Mouse (Mus musculus) liver, adult (tissue): ENCODE data around the gene Gm20388.

ENCODE experiments used
- GATA4 ChIP-seq: IDR thresholded peaks from 2 replicates; pipeline ENCODE4 v1.6.1; 2014; ENCODE audit warnings: mild to moderate bottlenecking, low read length; ENCODE audit not compliant: insufficient replicate concordance

Gene Gm20388

GRCm38 (mm10) chr8:124252533-124252950 lies 4341.9 kb downstream of the Gm20388 start:
- no peak for TF ChIP-seq GATA4

DNA sequence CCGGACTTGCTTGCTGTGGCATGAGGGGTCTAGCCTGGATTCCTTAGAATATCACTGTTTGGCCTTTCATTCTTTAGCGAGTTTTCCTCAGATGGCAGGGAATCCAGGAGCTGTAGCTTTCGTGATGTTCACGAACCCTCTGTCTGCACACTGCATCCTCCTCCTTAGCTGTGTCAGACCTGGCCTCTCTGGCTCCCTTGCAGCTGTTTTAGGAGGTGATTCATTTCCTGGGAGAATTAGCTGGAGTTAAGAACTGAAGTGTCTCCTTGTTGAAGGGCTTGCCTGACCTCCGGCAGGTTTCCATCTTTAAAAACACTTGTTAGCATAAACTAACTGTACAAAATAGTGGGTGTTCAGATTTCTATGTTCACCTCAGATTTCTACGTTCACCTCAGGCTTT lies 4343.3 kb downstream of the Gm20388 start:
- TF ChIP-seq GATA4 = no peak

GRCm38 (mm10) chr8:124256841-124257240 lies 4346.2 kb downstream of the Gm20388 start:
- no peak for TF ChIP-seq GATA4

DNA sequence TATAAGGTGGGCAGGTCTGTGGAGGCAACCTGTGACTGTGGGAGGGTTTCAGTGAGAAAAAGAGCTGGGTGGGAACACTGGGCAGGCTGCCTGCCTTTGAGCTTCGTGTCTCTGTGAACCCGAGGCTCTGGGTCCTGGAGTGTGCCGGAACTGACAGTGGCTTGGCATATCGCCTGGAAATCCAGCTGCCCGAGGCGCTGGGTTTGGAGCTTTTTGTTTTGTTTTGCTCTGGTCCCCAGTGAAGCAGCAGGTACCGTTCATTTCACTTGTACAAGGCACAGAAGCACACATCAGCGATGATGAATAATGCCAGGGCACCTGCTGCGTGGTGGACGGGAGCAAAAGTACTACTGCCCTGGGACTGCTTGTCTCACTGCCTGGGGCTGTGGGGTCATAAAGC lies 4346.7 kb downstream of the Gm20388 start:
- TF ChIP-seq GATA4 = no peak

GRCm38 (mm10) chr8:124259146-124259545 lies 4348.5 kb downstream of the Gm20388 start:
- TF ChIP-seq GATA4 = no peak

- TF ChIP-seq GATA4 = no peak
Measured at GRCm38 (mm10) chr8:124259925-124260324, 4349.3 kb downstream of the Gm20388 start.

- TF ChIP-seq GATA4 = no peak
Measured at GRCm38 (mm10) chr8:124260371-124260770, 4349.7 kb downstream of the Gm20388 start.

DNA sequence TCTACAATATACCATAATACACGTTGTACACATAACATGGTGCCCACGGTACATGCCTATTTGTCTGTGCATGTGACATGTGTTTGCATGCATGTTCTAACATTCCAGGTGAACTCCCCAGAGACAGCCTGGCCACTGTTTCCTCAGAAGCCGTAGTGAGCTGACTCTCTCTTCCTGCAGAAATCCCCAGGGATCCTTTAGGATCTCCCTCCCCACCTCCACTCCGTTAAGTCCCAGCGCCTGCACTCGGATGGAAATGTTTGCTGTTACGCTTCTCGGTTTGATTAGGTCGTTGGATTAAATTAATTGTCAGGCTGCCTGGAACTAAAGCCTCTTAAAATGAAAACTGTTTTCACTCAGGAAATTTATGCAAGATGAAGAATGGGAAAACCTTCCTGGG lies 4352.4 kb downstream of the Gm20388 start:
- no peak for TF ChIP-seq GATA4

- no peak for TF ChIP-seq GATA4
Measured at GRCm38 (mm10) chr8:124264032-124264431, 4353.4 kb downstream of the Gm20388 start.

DNA sequence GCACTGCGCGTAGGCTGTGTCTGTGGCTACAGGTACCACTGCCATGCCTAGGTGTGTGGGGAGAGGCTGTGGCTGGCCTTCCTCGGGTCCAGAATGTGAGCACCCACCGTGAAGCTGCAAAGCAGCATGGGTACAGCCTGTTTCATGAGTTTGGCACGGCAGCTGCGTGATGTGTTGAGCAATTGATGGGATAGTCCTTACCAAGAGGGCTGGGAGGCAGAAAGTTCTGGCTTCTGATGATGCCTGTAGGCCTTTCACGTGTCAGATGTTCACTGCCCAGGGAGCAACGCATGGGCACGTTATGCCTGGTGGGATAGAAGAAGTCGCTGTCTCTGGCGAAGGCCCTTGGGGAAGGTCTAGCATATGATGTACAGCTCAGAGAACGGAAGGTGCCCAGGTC lies 4354.0 kb downstream of the Gm20388 start:
- TF ChIP-seq GATA4 = no peak

DNA sequence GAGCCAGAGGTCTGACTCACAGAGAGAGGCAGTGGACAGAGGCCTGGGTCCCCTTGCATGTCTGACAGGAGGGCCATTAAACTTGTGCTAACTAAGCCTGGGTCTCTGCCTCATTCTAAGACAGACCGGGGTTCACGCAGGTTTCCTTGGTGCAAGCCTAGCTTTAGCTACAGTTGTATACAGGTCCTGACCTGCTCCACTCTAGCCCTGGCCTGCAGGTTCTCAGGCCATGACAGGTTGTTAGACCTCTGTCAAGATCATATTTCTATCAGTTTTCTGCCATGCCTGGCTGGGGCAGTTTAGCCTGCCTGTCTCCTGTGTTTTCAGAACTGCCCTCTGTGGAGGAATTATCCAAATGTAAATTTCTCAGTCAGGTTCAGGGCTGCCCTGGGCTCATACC lies 4354.5 kb downstream of the Gm20388 start:
- TF ChIP-seq GATA4 = no peak

GRCm38 (mm10) chr8:124265798-124266197 lies 4355.2 kb downstream of the Gm20388 start:
- no peak for TF ChIP-seq GATA4

DNA sequence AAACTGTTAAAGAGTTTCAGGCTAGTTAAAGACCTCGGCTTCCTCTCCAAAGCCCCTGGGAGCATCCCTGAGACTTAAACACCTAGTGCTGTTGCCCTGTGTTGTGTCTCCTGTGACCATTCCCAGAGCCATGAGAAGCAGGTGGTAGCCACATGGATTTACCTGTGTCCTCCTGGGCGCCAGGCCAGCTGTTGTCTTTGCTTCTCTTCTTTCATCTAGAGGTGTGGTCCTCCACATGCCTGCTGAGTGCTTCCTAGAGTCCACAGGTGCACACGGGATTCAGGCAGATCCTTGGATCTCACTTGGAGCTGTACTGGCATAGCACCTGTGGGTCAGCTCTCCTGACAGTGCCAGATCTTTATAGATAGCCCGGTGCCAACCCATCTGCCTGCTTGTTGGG lies 4356.6 kb downstream of the Gm20388 start:
- TF ChIP-seq GATA4 = no peak

GRCm38 (mm10) chr8:124270504-124270903 lies 4359.9 kb downstream of the Gm20388 start:
- no peak for TF ChIP-seq GATA4

GRCm38 (mm10) chr8:124270904-124271303 lies 4360.3 kb downstream of the Gm20388 start:
- TF ChIP-seq GATA4 = no peak

GRCm38 (mm10) chr8:124271518-124271917 lies 4360.9 kb downstream of the Gm20388 start:
- no peak for TF ChIP-seq GATA4

DNA sequence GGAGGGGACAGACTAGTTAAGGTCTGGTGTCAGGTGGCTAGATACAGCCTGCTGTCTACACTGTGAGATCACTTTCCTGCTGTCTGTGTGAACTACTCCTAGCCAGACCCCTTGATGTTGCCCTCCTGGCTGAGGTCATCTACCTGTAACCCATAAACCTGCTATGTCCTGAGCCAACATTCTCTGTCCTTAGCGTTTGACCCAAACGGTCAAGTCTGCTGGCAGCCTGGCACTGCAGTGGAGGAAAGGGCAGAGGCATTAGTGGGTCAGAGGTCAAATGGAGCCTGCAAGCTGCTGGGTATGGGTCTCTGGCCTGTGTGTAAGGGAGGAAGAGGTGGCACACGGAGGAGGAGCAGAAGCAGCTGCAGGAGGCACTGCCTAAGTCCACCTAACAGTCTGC lies 4362.2 kb downstream of the Gm20388 start:
- no peak for TF ChIP-seq GATA4
